Mouse (Mus musculus): ENCODE results near the gene Akap10. TPM values are rescaled to one million over a fixed set of nuclear protein-coding genes. Genes with fewer than 3 reads are reported as not detected.
A peak's percentile ranks its signal among the peaks of the same experiment; 100 is the strongest.
"Not testable (repeated sequence)": the region's sequence is repeated elsewhere in the genome, so short reads cannot be mapped to it uniquely, and the experiment has no call there.

Gene Akap10
- polyA plus RNA-seq, 1 experiment = 13.3 TPM

DNA sequence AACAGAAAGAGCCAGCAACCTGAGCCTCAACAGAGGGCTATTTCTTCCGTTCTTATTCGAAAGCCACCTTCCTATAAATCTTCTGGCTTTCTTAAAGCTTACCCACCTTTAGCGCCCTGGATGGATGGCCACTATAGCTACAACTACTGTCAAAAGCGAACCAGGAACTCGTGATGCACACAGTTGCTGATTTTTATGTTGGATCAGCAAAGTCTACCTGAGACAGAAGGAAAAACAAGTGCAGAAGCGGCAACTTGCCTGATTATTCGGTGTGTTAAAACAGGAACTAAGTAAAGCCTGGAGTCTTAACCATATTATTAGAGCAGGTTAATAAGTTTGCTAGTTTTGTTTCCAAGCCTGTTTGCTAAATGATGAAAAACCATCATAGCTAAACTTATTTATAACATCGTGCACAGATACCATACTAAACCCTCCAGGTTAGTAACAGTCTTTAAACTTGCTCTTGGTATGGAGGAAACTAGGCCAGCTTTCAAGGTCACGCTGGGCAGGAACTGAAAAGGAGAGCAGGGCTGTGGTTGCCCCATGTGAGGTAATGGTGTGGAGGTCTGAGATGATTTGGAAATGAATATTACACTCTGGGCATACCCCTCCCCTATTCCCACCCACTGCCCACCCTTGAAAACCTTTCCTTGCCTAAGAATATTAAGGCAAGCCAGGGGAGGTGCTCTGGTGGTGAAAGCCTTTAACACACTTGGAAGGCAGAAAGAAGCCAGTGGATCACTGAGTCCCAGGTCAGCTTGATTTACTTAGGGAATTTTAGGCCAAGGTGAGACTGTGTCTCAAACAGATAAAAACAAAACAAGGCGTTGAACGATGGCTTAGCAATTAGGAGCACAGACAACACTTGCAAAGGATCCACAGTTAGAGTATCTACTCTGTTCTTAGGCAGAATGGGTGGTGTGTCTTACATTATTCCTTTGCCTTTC, 861 bp upstream of the Akap10 start:
- no peak for DNase-seq (ENCODE audit: low read depth)

DNA sequence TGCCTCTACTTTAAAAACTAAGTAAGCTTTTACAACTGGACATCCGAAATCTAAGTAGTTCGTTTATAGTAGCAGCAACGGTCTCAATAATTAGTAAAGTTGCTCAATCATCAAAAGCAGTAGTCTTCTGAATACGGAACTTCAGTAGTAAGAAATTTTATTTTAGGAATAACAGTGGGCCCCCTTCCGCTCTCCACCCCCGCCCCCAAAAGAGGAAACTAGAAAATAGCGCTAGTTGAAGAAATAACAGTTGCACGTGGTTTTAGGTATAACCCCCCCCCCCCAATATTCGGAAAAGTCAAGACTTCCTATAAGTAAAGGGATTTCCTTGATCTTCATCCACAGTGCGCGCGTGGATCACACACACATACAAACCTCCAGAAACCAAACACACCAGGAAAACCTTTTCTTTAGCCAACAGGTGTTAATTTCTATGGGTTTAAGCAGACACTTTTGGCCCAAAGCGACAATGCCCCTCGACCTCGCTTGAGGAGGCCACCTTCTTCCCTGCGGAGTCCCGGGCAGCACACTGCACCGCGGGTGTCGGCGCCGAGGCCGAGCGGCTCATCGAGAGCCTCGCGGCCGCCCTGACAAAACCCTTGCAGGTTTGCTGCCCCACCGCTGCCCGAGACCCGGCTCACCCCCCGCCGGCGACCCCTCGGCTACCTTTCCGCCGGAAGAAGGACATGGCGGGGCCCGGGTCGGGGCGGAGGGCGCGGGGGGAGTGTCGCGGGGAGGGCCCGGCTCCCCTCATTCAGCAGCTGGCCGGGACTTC, 542 bp downstream of the Akap10 start:
- DNase-seq (ENCODE audit: low read depth) = no peak

DNA sequence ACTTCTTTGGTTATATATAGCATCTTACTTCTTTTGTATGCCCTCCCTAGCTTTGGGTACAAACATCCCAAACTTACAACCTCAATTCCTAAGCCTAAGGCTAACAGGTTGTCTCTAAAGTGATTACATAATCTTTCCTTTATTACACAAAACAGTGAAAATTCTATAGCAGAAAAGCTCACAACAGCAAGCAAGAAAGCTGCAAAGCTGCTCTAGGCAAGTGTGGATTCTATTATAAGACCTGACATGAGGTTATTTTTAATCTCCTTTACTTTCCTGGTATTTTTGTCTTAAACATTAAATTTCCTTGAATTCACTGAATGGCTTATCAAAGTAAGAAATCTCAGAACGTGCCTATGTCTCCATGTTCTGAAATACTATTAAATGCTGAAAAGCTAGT, 6.7 kb downstream of the Akap10 start:
- no peak for DNase-seq (ENCODE audit: low read depth)

DNA sequence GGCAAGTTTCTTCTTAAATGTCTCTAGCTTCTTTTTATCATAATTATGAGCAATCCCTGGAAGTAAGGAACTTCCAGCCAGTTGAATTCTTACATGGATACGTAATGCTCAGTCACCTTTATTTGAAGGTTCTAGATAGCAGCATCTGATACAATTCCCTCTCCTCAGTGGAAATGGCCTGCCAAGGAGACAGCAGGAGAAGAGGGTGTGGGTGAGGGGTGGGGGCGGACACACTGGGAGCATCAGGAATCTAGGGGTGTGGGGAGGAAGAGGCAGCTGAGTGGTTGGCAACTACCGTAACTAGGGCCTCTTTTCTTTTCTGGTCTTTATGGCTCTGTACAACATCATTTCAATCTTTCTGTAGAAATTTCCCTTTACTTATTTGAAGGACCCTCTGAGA, 10.3 kb downstream of the Akap10 start:
- DNase-seq (ENCODE audit: low read depth) = no peak

DNA sequence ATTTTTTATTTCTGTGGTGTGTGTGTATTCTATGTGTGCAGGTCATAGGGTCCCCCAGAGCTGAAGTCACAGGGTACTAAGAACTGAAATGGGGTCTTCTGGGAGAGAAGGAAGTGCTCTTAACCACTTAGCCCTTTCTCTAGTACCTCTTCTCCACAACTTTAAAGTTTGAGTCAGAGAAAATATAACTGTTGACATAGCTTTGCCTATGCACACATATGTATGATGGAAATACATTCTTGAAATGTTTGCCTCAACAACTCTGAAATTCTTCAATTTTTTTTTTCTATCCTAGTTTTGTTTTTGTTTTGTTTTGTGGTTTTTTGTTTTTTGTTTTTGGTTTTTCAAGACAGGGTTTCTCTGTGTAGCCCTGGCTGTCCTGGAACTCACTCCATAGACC, 21.7 kb downstream of the Akap10 start:
- no peak for DNase-seq (ENCODE audit: low read depth)

DNA sequence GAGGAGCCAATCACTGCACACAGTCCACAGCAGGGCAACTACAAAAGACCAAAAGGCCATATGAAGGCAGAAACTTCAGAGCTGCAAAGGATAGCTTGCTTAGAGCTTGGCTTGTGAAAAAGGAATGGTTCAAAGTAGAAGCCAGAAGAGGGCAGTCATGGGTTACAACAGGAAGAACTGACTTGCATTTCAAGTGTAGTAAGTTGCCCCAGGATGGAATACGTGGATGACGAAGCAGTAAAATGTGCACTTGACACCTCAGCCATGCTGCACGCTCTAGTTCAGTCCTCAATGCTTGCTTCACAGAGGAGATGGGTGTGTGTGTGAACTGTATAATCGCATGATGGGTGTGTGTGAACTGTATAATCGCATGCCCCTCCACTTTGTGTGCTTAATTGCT, 47.9 kb downstream of the Akap10 start:
- peak; percentile 22 for DNase-seq (ENCODE audit: low read depth)

DNA sequence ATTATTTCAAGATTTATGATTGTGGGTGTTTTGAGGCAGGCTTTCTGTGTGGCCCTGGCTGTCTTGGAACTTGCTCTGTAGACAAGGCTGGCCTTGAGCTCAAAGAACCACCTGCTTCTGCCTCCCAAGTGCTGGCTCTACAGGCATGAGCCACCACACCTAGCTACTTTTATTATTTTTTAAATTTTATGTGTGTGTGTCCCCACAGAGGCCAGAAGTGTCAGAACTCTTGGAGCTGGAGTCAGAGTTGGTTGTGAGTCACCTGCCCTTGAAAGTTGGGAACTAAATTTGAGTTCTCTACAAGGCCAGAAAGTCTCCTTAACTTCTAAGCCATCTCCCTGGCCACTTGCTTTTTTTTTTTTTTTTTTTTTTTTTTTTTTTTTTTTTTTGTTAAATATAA, 50.1 kb downstream of the Akap10 start:
- no peak for DNase-seq (ENCODE audit: low read depth)

DNA sequence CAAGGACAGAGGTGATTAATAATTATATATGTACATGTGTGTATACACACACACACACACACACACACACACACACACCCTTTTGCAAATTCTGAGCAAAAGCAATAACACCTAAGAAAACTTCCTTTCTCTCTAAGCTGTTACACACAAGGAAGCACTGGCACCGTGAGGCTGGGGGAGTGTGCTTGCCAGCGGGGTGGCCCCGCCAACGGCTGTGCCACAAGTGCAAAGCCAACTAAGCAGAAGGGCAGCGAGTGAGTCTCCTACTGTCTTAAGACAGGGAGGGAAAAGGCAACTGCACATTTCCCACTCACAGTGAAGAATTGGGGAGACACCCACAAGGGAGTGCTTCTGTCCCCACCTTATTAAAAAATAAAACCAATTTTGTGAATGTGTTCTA, 58.2 kb downstream of the Akap10 start:
- DNase-seq (ENCODE audit: low read depth) = no peak

DNA sequence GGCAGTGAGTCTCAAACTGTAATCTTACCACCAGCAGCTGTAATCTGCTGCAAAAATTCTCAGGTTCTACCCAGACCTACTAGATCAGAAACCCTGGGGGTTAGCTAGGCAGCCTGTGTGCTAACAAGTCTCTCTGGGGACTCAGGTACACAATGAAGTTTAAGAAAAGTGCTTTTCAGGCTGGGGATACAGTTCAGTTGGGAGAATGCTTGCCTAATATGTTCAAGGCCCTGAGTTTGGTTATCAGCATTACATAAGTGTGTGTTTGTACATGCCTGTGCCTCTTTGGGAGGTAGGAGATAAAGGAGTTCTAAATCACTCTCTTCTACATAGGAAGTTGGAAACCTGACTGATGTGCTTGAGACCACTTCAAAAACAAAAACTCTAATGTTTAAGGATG, 63.2 kb downstream of the Akap10 start:
- no peak for DNase-seq (ENCODE audit: low read depth)

DNA sequence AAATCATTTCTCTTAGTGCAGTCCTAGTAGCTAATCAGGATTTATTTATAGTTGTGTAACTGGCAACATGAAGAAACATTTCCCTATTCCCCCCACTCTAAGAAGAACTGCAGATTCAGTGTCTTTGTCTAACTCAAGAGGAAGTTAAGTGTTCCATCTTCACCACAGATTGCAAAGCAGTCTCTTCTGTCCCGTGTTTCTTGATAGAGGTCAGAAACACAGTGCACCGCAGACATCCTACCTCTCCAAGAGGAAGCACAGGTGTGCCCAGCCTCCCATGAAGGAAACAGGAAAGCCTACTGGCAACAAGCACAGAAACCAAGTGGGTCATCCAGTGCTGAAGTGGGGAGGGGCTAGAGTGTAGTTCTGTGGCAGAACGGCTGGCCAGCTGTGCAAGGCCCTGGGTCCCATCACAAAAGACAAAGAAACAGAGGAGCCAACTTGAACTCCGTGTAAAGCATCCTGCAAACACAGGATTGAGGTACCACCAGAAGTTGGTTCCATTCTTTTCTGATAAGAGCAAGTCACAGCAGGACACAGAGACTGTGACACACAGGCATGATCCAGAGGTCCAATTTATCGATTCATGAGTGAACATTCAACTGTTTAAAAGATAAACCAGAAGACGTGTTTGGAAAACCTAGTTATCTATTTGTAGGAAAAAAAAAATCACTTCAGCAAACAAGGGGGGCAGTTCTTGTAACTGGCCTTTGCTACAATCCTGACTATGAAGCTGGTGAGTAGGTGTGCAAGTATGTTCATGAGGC, 68.1 kb downstream of the Akap10 start:
- no peak for DNase-seq (ENCODE audit: low read depth)

DNA sequence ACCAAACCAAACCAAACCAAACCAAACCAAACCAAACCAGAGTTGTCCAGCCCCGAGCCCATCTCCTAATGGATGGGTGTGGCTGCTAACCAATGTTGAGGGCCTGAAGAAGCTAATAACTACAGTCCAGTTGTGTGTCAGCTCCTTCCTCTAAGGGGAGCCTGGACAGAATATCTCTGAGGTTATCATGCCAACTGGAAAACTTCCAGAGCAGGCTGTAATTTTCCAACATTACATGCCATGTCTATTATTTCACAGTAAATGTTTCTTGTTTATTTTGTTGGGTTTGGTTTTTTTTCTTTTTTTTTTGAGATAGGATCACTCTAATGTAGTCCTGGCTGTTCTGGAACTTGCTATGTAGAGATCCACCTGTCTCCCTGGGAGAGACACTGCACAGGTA, 70.7 kb downstream of the Akap10 start:
- no peak for DNase-seq (ENCODE audit: low read depth)

DNA sequence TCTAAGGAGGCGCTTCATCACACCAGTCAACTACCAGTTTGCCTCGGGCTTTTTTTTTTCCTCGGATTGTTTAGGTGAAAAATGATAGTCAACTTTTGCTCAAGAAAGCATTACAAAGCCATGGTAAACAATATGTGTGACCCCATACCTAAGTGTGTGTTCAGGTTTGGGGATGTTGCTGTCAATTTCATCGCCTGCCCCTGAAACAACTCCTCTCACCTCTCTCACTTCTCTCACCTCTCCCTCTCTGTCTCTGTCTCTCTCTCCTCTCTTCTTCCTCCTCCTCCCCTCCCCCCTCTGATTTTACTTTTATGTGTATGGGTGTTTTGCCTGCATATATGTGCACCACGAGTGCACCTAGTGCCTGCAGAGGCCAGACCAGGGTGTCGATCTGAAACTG, 74.5 kb downstream of the Akap10 start:
- no peak for DNase-seq (ENCODE audit: low read depth)

DNA sequence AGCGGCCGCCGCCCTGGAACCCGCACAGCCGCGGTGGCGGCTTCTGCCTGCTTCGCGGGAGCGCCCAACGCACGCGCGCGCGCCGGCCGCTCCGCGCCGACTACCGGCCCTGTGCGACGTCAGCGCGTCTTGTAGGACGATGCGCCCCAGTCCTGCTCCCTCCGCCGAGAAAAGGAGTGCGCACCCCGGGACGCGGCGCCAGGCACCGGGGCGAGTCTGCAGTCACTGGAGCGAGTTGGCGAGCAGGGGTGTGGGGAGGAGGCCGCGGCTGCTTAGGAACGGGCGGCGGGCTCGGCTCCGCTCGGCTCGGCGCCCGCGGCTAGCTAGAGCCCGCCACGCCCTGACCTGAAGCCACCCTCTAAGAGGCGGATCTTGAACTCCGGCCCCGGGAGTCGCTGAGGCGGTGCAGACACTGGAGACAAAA, 75.1 kb downstream of the Akap10 start, which contains the start of gene Ulk2:
TSS of gene Ulk2 (minus strand) at position 86 of the 424 bp plus-strand sequence.
- no peak for DNase-seq (ENCODE audit: low read depth)

DNA sequence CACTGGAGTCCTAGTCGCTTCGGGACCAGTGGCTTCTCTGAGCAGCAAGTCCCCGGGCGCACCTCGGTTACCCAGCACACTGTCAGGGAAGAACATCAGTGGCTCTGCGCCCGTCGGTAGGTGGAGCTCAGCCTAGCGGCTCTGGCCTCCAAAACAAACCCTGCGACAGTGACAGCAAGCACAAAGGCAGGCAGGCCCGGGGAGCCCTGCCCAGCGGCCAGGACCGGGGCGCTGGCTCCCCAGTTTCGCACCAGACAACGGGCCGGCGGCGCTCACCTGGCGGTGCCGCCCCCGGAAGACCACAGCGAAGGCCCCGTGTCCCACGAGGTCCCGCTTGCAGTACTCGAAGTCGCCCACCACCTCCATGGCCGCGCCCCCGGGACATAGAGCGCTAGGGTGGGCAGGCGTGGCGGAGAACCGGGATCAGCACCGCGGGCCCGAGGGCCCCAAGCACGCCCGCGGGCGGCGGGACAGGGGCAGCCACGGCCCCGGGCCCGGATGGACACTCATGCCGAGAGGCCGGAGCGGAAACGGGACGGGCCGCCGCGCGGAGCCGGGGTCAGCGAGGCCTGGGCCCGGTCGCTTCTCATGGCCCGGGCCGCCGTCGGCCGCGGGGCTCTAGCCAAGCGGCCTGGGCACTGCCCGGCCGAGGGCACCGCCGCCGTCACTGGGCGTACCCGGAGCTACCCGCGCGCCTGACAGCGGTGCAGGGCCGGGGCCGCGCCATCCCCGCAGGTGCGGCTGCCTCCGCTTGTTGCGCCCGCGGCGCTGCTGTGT, 75.7 kb downstream of the Akap10 start:
- no peak for DNase-seq (ENCODE audit: low read depth)

DNA sequence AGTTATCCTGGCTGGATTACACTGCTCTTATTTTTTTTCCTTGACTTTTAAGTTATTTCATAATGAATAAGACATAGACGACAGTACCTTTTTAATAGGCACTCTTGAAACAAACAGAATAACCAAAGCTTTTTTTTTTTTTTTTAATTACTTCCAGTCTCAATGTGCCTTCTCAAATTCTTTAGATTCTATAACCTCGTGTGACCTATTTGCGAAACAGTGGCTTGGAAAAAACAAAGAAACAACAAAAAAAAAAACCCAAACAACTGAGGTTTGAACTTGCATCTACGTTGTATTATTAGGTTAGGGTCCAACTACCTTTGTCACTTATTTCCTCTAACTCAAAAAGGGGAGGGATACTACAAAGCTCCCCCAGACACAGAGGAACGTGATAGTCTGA, 76.4 kb downstream of the Akap10 start:
- no peak for DNase-seq (ENCODE audit: low read depth)

DNA sequence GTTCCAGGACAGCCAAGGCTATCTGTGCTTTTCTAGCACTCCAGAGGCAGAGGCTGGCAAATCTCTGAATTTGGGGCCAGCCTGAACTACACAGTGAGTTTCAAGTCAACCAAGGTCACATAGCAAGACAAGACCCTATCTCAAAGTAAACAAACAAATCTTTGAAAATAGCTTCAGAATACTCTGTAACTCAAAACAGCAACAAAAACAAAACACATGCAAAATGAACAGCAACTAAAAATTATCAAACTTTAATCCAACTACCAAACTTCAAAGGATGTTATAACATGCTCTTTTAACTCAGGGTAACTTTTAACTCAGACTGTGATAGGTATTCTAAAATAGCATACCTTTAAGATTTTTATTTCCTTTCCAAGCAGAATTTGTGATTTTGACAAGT, 77.1 kb downstream of the Akap10 start:
- no peak for DNase-seq (ENCODE audit: low read depth)

DNA sequence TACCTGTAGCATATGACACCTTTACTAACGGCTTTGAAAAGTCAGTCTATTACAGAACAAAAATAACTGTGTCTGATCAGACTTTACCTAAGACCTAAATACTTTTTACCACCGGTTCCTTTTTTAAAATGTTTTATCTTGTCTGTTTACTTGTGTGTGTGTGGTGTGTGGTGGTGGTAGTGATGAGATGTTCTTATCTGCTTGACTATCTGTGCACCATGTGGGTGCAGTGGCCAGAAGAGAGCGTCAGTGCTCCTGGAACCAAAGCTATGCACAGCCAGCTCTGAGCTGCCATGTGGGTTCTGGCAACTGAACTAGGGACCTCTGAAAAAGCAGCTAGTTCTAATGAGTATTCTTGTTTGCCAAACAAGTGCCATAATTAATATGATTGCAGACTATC, 78.9 kb downstream of the Akap10 start:
- DNase-seq (ENCODE audit: low read depth) = no peak

DNA sequence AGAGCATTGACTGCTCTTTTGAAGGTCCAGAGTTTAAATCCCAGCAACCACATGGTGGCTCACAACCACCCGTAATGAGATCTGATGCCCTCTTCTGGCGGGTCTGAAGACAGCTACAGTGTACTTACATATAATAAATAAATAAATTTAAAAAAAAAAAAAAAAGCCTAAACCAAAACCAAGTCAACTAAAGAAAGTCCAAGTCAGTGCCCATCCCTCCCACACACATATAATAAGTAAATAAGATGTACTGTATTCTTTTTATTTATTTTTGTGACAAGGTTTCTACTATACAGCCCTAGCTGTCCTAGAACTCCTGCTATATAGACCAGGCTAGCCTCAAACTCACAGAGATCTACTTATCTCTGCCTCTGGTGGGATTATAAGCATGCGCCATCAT, 89.4 kb downstream of the Akap10 start:
- not testable (repeated sequence) for DNase-seq (ENCODE audit: low read depth)

DNA sequence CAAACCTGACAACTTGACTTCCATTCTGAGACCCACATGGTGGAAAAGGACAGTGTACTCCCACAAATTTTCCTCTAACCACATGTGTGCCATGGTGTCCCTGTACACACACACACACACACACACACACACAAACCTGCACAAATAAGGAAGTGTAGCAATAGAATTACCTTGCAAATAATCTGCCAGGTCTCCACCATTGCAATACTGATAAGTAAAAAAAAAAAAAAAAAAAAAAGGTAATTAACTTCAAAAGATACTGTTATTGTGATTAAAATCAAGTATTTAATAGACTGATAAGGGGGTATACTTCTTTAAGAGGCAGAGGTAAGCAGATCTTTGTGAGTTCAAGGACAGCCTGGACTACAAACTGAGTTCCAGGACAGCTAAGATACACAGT, 90.1 kb downstream of the Akap10 start:
- DNase-seq (ENCODE audit: low read depth) = no peak

DNA sequence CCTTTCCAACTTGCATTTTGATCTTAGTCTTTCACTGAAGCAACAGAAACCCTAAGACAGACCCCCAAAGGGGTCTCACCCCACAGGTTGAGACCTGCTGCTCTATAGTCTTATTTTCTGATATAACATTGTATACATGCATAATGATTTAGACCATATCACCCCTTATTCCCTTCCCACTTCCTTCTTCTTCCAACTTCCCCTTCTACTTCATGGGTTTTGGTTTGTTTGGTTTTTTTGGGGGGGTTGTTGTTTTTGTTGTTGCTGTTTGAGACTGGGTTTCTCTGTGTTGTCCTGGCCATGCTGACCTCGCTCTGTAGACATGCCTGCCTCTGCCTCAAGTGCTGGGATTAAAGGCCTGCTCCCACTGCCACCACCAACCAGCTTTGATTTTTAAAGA, 90.9 kb downstream of the Akap10 start:
- no peak for DNase-seq (ENCODE audit: low read depth)
